Mouse (Mus musculus): ENCODE measurements at regions not wholly inside any gene's neighbourhood (a gene's known extent, or its start where the extent isn't known, plus 50 kb on each side); places are given as distances from the start of the nearest gene placed in this dataset.

DNA sequence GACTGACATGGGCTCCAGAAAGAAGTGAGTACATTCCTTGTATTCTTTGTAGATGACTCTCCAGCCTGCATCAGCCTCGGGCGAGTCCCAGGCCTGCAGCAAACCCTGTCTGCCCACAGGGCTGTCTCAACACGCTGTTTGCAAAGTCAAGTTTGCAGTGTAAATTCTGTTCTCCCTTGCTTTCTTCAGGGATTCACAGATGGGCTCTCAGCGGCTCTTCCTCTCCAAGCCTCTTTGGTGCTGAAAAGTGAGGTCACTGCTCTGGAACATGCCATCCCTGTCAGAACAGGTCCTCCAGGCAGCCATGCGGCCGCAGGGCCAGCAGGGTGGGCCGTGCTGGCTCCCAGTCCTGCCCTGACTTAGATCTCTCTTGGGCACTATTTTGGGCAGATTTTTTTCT lies 56.6 kb upstream of the Tarbp1 start:
- H3K27me3 ChIP-seq (ENCODE audit: control insufficient read depth in 1 of 2, insufficient read depth in 2 of 2, low read length in 2 of 2): no peaks in the 10 kb centered on the region
- H3K9me3 ChIP-seq (replicated peaks; ENCODE audit: insufficient read depth, low read length): no peaks in the 10 kb centered on the region
- no peaks in the 10 kb centered on the region; the same call in 1 of the 2 replicates for H3K79me2 ChIP-seq (ENCODE audit: control insufficient read depth, insufficient read depth, low read length, poor library complexity)
- DNase-seq (ENCODE audit: low read depth, low spot score): no peak
- no peak overlapping the region for H3K4me3 ChIP-seq (ENCODE audit: control insufficient read depth in 1 of 2, insufficient read depth in 1 of 2, low read depth in 2 of 2, low read length in 2 of 2)
- H3K4me1 ChIP-seq (ENCODE audit: control insufficient read depth in 1 of 2, insufficient read depth in 2 of 2, low read length in 2 of 2): peaks cover 4 to 11% of the 10 kb centered on the region in 2 experiments
- no peak overlapping the region for H3K9ac ChIP-seq (ENCODE audit: control insufficient read depth, low read depth, low read length, poor library complexity, severe bottlenecking)
- H3K36me3 ChIP-seq (ENCODE audit: control insufficient read depth in 1 of 2, insufficient read depth in 2 of 2, low read length in 2 of 2): peaks cover 0 to 5% of the 10 kb centered on the region in 2 experiments; a peak in 2 of 4 replicates
- TF ChIP-seq POLR2A (IDR thresholded peaks at IDR 0.05; ENCODE audit: control insufficient read depth in 1 of 2, insufficient read depth in 1 of 2, low read depth in 1 of 2, low read length in 2 of 2, poor library complexity in 1 of 2) (no peak), ZMIZ1 (IDR thresholded peaks at IDR 0.05; ENCODE audit: low read depth, low read length) (no peak), CHD1 (IDR thresholded peaks at IDR 0.05; ENCODE audit: low read depth, low read length) (no peak), RCOR1 (IDR thresholded peaks at IDR 0.05; ENCODE audit: low read depth, low read length) (no peak), USF2 (IDR thresholded peaks at IDR 0.05; ENCODE audit: borderline replicate concordance in 1 of 2, insufficient read depth in 1 of 2, low read depth in 1 of 2, low read length in 2 of 2) (no peak), MAZ (IDR thresholded peaks at IDR 0.05; ENCODE audit: low read depth, low read length) (no peak)
- no peak overlapping the region for H3K27ac ChIP-seq (ENCODE audit: control insufficient read depth, low read depth, low read length)

DNA sequence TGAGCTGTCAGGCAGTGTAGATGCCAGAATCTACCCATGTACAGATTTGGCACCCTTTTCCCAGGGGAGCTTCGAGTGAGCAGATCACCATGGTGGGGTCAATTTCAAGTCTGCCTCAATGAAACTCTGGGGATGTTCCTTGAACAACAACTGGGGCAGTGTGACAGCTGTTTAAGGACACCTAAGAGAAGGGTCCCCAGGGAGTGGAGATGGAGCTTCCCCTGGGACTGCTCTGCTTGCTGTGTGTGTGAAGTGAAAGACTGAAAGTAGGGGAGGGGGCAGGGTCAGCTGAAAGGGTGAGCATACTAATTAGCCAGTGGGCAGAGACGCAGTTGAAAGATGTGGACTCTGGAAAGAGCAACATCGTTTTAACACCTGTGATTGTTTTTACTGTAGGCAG lies 54.5 kb upstream of the Tarbp1 start:
- no peak overlapping the region for H3K27ac ChIP-seq (ENCODE audit: control insufficient read depth, low read depth, low read length)
- peaks cover 0 to 6% of the 10 kb centered on the region in 2 experiments; a peak in 2 of 4 replicates for H3K36me3 ChIP-seq (ENCODE audit: control insufficient read depth in 1 of 2, insufficient read depth in 2 of 2, low read length in 2 of 2)
- H3K9ac ChIP-seq (ENCODE audit: control insufficient read depth, low read depth, low read length, poor library complexity, severe bottlenecking): no peak overlapping the region
- no peaks in the 10 kb centered on the region; the same call in 1 of the 2 replicates for H3K79me2 ChIP-seq (ENCODE audit: control insufficient read depth, insufficient read depth, low read length, poor library complexity)
- H3K4me1 ChIP-seq (ENCODE audit: control insufficient read depth in 1 of 2, insufficient read depth in 2 of 2, low read length in 2 of 2): peaks cover 4 to 12% of the 10 kb centered on the region in 2 experiments
- H3K4me3 ChIP-seq (ENCODE audit: control insufficient read depth in 1 of 2, insufficient read depth in 1 of 2, low read depth in 2 of 2, low read length in 2 of 2): no peak overlapping the region
- TF ChIP-seq E2F4 (IDR thresholded peaks at IDR 0.05; ENCODE audit: borderline replicate concordance, low read depth, low read length): no peak
- no peak for TF ChIP-seq MAX (IDR thresholded peaks at IDR 0.05; ENCODE audit: low read length)
- TF ChIP-seq CHD1 (IDR thresholded peaks at IDR 0.05; ENCODE audit: low read depth, low read length): no peak
- no peak for TF ChIP-seq POLR2AphosphoS2 (IDR thresholded peaks at IDR 0.05; ENCODE audit: low read length)
- no peaks in the 10 kb centered on the region for H3K9me3 ChIP-seq (replicated peaks; ENCODE audit: insufficient read depth, low read length)
- no peak for DNase-seq (ENCODE audit: low read depth, low spot score)
- H3K27me3 ChIP-seq (ENCODE audit: control insufficient read depth in 1 of 2, insufficient read depth in 2 of 2, low read length in 2 of 2): no peaks in the 10 kb centered on the region

DNA sequence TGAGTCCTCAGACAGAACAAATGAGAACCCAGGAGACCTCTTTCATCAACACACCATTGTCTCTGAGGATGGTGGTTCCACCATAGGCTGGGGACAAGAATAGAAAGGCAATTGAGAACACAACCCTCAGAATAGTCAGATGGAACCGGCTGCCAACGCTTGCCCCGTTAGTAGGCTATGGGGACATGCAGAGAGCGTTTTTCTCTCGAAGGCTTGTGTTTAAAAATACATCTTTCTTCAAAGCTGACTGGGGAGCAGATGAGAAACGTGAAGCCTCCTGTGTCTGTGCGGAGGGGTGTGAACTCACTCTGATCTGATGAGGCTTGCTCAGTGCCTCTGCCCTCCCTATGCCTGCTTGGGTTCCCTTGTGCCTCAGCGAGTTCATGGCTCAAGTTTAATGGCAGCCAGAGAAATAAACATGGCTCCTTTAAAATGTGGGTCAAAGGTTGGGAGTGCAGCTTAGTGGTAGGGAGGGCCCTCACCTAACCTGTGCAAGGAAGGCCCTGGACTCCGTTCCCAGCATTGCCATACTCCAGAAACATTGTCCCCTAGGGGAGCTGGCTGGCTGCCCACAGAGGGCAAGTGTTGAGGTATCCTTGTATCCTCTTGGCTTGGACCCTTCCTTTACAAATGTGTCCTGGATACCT lies 53.7 kb upstream of the Tarbp1 start:
- peaks cover 4 to 12% of the 10 kb centered on the region in 2 experiments for H3K4me1 ChIP-seq (ENCODE audit: control insufficient read depth in 1 of 2, insufficient read depth in 2 of 2, low read length in 2 of 2)
- no peak overlapping the region for H3K4me3 ChIP-seq (ENCODE audit: control insufficient read depth in 1 of 2, insufficient read depth in 1 of 2, low read depth in 2 of 2, low read length in 2 of 2)
- no peak for DNase-seq (ENCODE audit: low read depth, low spot score)
- H3K27ac ChIP-seq (ENCODE audit: control insufficient read depth, low read depth, low read length): no peak overlapping the region
- H3K79me2 ChIP-seq (ENCODE audit: control insufficient read depth, insufficient read depth, low read length, poor library complexity): no peaks in the 10 kb centered on the region; the same call in 1 of the 2 replicates
- H3K27me3 ChIP-seq (ENCODE audit: control insufficient read depth in 1 of 2, insufficient read depth in 2 of 2, low read length in 2 of 2): no peaks in the 10 kb centered on the region
- H3K9me3 ChIP-seq (replicated peaks; ENCODE audit: insufficient read depth, low read length): no peaks in the 10 kb centered on the region
- no peak overlapping the region for H3K9ac ChIP-seq (ENCODE audit: control insufficient read depth, low read depth, low read length, poor library complexity, severe bottlenecking)
- TF ChIP-seq ELF1 (IDR thresholded peaks at IDR 0.05; ENCODE audit: low read depth, low read length) (no peak), ZNF384 (IDR thresholded peaks at IDR 0.05; ENCODE audit: low read depth, low read length) (no peak)
- peaks cover 0 to 6% of the 10 kb centered on the region in 2 experiments; a peak in 2 of 4 replicates for H3K36me3 ChIP-seq (ENCODE audit: control insufficient read depth in 1 of 2, insufficient read depth in 2 of 2, low read length in 2 of 2)

All from MEL (cell line).